Mouse (Mus musculus) heart, embryonic 11.5 days (tissue): Measurements from ENCODE around the gene Smyd1. TPM values are rescaled to one million over a fixed set of nuclear protein-coding genes. Genes with fewer than 3 reads are reported as not detected.
A peak's percentile ranks its signal among the peaks of the same experiment; 100 is the strongest.

Experiments used
- ATAC-seq: fragments of 200-750 bp; cut with Nextera tagmentation; replicated peaks from 2 replicates; pipeline ENCODE4 v1.8.0; 2017; ENCODE audit warnings: moderate library complexity; ENCODE audit not compliant: insufficient number of reproducible peaks, low FRiP score, low TSS enrichment
- H3K27ac ChIP-seq: fragments of 300-500 bp; sonication (generic); 2 replicates; pipeline ENCODE4 v1.5.1; 2014; ENCODE audit warnings: mild to moderate bottlenecking, low read depth, low read length
- H3K27me3 ChIP-seq: fragments of 300-500 bp; sonication (generic); 2 replicates; pipeline ENCODE4 v1.6.1; 2014; ENCODE audit warnings: mild to moderate bottlenecking, low read length, mixed read lengths; ENCODE audit not compliant: control insufficient read depth, insufficient read depth
- H3K36me3 ChIP-seq: fragments of 300-500 bp; sonication (generic); 2 replicates; pipeline ENCODE4 v1.6.1; 2014; ENCODE audit warnings: mild to moderate bottlenecking, low read length, moderate library complexity, mixed read lengths; ENCODE audit not compliant: control insufficient read depth, insufficient read depth
- H3K4me1 ChIP-seq: fragments of 300-500 bp; sonication (generic); 2 replicates; pipeline ENCODE4 v1.6.1; 2014; ENCODE audit warnings: low read length; ENCODE audit not compliant: control insufficient read depth, insufficient read depth
- H3K4me2 ChIP-seq: fragments of 300-500 bp; sonication (generic); 2 replicates; pipeline ENCODE4 v1.6.1; 2014; ENCODE audit warnings: mild to moderate bottlenecking, moderate library complexity
- H3K4me3 ChIP-seq: fragments of 300-500 bp; sonication (generic); 2 replicates; pipeline ENCODE4 v1.5.1; 2014; ENCODE audit warnings: low read depth, low read length
- H3K9ac ChIP-seq: fragments of 300-500 bp; sonication (generic); 2 replicates; pipeline ENCODE4 v1.6.1; 2014; ENCODE audit warnings: mild to moderate bottlenecking, low read depth, low read length, moderate library complexity
- H3K9me3 ChIP-seq: fragments of 300-500 bp; sonication (generic); replicated peaks from 2 replicates; pipeline ENCODE4 v1.6.1; 2016; ENCODE audit warnings: low read length; ENCODE audit not compliant: control insufficient read depth
- WGBS: fragments of 180-500 bp; shearing (Covaris S2); extraction: QIAGEN DNeasy Blood & Tissue Kit; methylation state at CpG from one replicate; pipeline ENCODE4 v1.1.7; 2014; ENCODE audit not compliant: insufficient replicate concordance; 5-methylcytosine and 5-hydroxymethylcytosine counted together
- microRNA-seq: library from miRNA; unstranded; fragments of <30 nt; microRNA quantifications from one replicate; pipeline ENCODE4, GENCODE M21; 2016; ENCODE audit warnings: borderline number of aligned reads
- polyA plus RNA-seq: library from polyadenylated mRNA; unstranded; fragments of >200 nt; fragmentation: Nextera tagmentation; extraction: Ambion mirVana; gene quantifications from 2 replicates; pipeline ENCODE4 v1.2.1, GENCODE M21; 2014

Gene Smyd1
- polyA plus RNA-seq, 1 experiment from 2014 or later: 164 TPM

- Histone ChIP-seq H3K4me2 (no peak overlapping the region), H3K4me1 (no peaks in the 10 kb centered on the region; the same call in 1 of the 2 replicates), H3K9me3 (no peaks in the 10 kb centered on the region), H3K36me3 (no peaks in the 10 kb centered on the region), H3K27ac (no peak overlapping the region), H3K27me3 (no peaks in the 10 kb centered on the region), H3K9ac (no peak overlapping the region), H3K4me3 (no peak overlapping the region)
- no peak for ATAC-seq
- WGBS: 66% methylated on average over 7 of the region's 7 CpGs
Observed at GRCm38 (mm10) chr6:71184941-71185604, 137.0 kb downstream of the Smyd1 start.

DNA sequence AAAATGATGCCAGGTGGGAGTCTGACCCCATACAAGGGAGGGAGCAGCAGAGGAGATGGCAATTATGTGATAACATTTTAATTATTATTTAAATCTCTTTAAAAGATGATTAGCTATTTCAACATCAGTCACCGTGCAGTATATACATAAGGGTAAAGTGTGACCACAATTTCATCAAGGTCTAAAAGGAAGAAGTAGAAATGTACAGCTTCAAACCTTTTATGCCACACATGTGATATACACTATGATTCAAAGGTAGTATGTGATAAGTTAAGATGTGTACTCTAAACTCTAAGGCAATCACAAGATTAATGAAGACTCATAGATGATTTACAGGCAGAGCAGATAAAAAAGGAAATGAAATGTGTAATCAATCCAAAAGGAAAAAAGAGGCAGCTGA is 141.4 kb downstream of the Smyd1 start:
- no peak for ATAC-seq
- no peak overlapping the region for H3K9ac ChIP-seq
- no peak overlapping the region for H3K4me3 ChIP-seq
- H3K9me3 ChIP-seq: no peaks in the 10 kb centered on the region
- H3K36me3 ChIP-seq: no peaks in the 10 kb centered on the region
- H3K4me2 ChIP-seq: no peak overlapping the region
- no peaks in the 10 kb centered on the region for H3K27me3 ChIP-seq
- no peaks in the 10 kb centered on the region for H3K4me1 ChIP-seq
- H3K27ac ChIP-seq: no peak overlapping the region
- 84% methylated on average over 1 of the region's 1 CpGs for WGBS

GRCm38 (mm10) chr6:71172812-71173580 is 149.0 kb downstream of the Smyd1 start:
- H3K27me3 ChIP-seq: no peaks in the 10 kb centered on the region
- no peak overlapping the region for H3K4me3 ChIP-seq
- ATAC-seq: no peak
- H3K4me2 ChIP-seq: no peak overlapping the region
- H3K36me3 ChIP-seq: no peaks in the 10 kb centered on the region
- H3K9ac ChIP-seq: no peak overlapping the region
- H3K9me3 ChIP-seq: no peaks in the 10 kb centered on the region
- 84% methylated on average over 10 of the region's 10 CpGs for WGBS
- no peaks in the 10 kb centered on the region for H3K4me1 ChIP-seq
- H3K27ac ChIP-seq: no peak overlapping the region

DNA sequence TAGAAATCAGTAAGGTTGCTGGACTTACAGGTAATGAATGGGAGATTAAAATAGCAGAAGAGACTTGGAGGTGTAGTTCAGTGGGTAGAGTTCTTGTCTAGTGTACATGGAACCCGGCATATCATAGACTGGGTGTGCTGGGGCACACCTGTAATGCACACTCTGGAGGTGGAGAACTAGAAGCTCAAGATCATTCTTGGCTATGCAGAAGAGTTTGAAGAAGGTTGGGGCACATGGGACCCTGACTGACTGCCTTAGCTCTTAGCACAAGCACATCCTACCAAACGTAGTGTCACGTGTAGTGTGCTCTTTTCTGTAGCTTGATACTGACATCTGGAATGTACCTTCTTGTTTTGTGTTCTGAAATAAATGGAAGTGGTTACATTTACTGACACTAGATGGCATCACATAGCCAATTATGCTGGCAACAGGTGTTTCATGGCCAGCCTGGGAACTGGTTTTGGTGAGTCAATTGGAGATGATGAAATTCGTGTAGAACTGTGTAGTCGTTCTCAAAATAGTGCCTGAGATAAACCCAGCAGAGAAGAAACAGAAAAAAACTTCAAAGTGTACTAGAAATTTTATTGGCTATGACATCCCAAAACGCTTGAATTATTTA is 155.4 kb downstream of the Smyd1 start:
- WGBS: 32% methylated on average over 6 of the region's 6 CpGs
- no peak overlapping the region for H3K4me3 ChIP-seq
- no peaks in the 10 kb centered on the region for H3K9me3 ChIP-seq
- no peaks in the 10 kb centered on the region for H3K27me3 ChIP-seq
- no peak for ATAC-seq
- no peak overlapping the region for H3K9ac ChIP-seq
- H3K4me2 ChIP-seq: no peak overlapping the region
- peaks cover 4% of the 10 kb centered on the region; the same call in 1 of the 2 replicates for H3K4me1 ChIP-seq
- H3K27ac ChIP-seq: no peak overlapping the region
- no peaks in the 10 kb centered on the region for H3K36me3 ChIP-seq

- 0 out of 2 replicates have a peak, but pooled peaks have one; percentile 35 for ATAC-seq
- H3K4me2 ChIP-seq: no peak overlapping the region
- H3K4me3 ChIP-seq: no peak overlapping the region
- H3K36me3 ChIP-seq: no peaks in the 10 kb centered on the region
- 28% methylated on average over 6 of the region's 6 CpGs for WGBS
- H3K27ac ChIP-seq: no peak overlapping the region
- 0 out of 2 replicates have a peak overlapping the region, but pooled peaks have one; percentile 10 for H3K9ac ChIP-seq
- H3K4me1 ChIP-seq: peaks cover 4% of the 10 kb centered on the region; the same call in 1 of the 2 replicates
- no peaks in the 10 kb centered on the region for H3K27me3 ChIP-seq
- H3K9me3 ChIP-seq: no peaks in the 10 kb centered on the region
Observed at GRCm38 (mm10) chr6:71164394-71164793, 157.6 kb downstream of the Smyd1 start.

Small RNA genes within 50 kb of the gene (microRNA-seq; reads per million reads assigned to microRNA genes)
- 18.7 reads per million, percentile 50 among the genes with 10 or more reads in this experiment for gene Mir8112

Other genes with a start within 250 kb of the Smyd1 start
- gene Thnsl2, start 177.8 kb downstream of the Smyd1 start, polyA plus RNA-seq: 4.9 and 5.1 TPM in 2 replicates
- gene Fabp1, start 122.4 kb downstream of the Smyd1 start, polyA plus RNA-seq: 1.4 TPM in 1 of 2 replicates, not detected in the other
- 60.2 and 65.1 TPM in 2 replicates for gene Krcc1, start 50.6 kb downstream of the Smyd1 start, polyA plus RNA-seq
- not detected in 2 replicates for gene Cd8b1, start 555 bp upstream of the Smyd1 start, polyA plus RNA-seq
- gene Cd8a, start 51.2 kb upstream of the Smyd1 start, polyA plus RNA-seq: 0.04 TPM in 1 of 2 replicates, not detected in the other
- gene Rmnd5a, start 118.4 kb upstream of the Smyd1 start, polyA plus RNA-seq: 6.2 and 10.0 TPM in 2 replicates
- 13.5 and 14.3 TPM in 2 replicates for gene Rnf103, start 171.7 kb upstream of the Smyd1 start, polyA plus RNA-seq
- 62.2 and 71.6 TPM in 2 replicates for gene Chmp3, start 221.6 kb upstream of the Smyd1 start, polyA plus RNA-seq